Mouse (Mus musculus) neural tube, embryonic 14.5 days (tissue): ENCODE results near the gene Hspa12a. TPM values are rescaled to one million over a fixed set of nuclear protein-coding genes. Genes with fewer than 3 reads are reported as not detected.
A peak's percentile ranks its signal among the peaks of the same experiment; 100 is the strongest.

ENCODE experiments used
- ATAC-seq: fragments of 200-750 bp; cut with Nextera tagmentation; 2 replicates; pipeline ENCODE4 v1.8.0; 2017; ENCODE audit warnings: low read depth, mild to moderate bottlenecking, moderate TSS enrichment, moderate library complexity
- H3K27ac ChIP-seq: fragments of 300-500 bp; sonication (generic); 2 replicates; pipeline ENCODE4 v1.5.1; 2014; ENCODE audit warnings: low read depth, mild to moderate bottlenecking, control low read depth, low read length, moderate library complexity, mixed read lengths
- H3K27me3 ChIP-seq: fragments of 300-500 bp; sonication (generic); 2 replicates; pipeline ENCODE4 v1.6.1; 2014; ENCODE audit warnings: low read length; ENCODE audit not compliant: control insufficient read depth, insufficient read depth
- H3K36me3 ChIP-seq: fragments of 300-500 bp; sonication (generic); 2 replicates; pipeline ENCODE4 v1.6.1; 2014; ENCODE audit warnings: low read length, mixed read lengths; ENCODE audit not compliant: control insufficient read depth, insufficient read depth
- H3K4me1 ChIP-seq: fragments of 300-500 bp; sonication (generic); 2 replicates; pipeline ENCODE4 v1.6.1; 2014; ENCODE audit warnings: low read length; ENCODE audit not compliant: control insufficient read depth, insufficient read depth
- H3K4me2 ChIP-seq: fragments of 300-500 bp; sonication (generic); 2 replicates; pipeline ENCODE4 v1.6.1; 2014; ENCODE audit warnings: mild to moderate bottlenecking, low read depth, low read length, control low read depth
- H3K4me3 ChIP-seq: fragments of 300-500 bp; sonication (generic); 2 replicates; pipeline ENCODE4 v1.5.1; 2014; ENCODE audit warnings: low read depth, low read length, control low read depth, mixed read lengths
- H3K9ac ChIP-seq: fragments of 300-500 bp; sonication (generic); replicated peaks from 2 replicates; pipeline ENCODE4 v1.6.1; 2014; ENCODE audit warnings: low read depth, mild to moderate bottlenecking, control low read depth, low read length, mixed read lengths
- H3K9me3 ChIP-seq: fragments of 300-500 bp; sonication (generic); 2 replicates; pipeline ENCODE4 v1.6.1; 2016; ENCODE audit warnings: low read length; ENCODE audit not compliant: control insufficient read depth
- WGBS: fragments of 180-500 bp; shearing (Covaris S2); extraction: QIAGEN DNeasy Blood & Tissue Kit; methylation state at CpG from one replicate; pipeline ENCODE4 v1.1.7; 2014; 5-methylcytosine and 5-hydroxymethylcytosine counted together
- polyA plus RNA-seq: library from polyadenylated mRNA; unstranded; fragments of >200 nt; fragmentation: Nextera tagmentation; extraction: Ambion mirVana; gene quantifications from 2 replicates; pipeline ENCODE4 v1.2.1, GENCODE M21; 2014

Gene Hspa12a
- polyA plus RNA-seq, 1 experiment from 2014 or later, result 45.3 TPM

GRCm38 (mm10) chr19:58896216-58896615, 47.2 kb downstream of the Hspa12a start:
- Histone ChIP-seq H3K9ac (no peak overlapping the region), H3K9me3 (no peaks in the 10 kb centered on the region), H3K4me1 (no peaks in the 10 kb centered on the region), H3K36me3 (no peaks in the 10 kb centered on the region), H3K4me3 (no peak overlapping the region), H3K27ac (no peak overlapping the region), H3K4me2 (no peak overlapping the region), H3K27me3 (no peaks in the 10 kb centered on the region)
- ATAC-seq, result no peak
- 75% methylated on average over 3 of the region's 3 CpGs for WGBS

GRCm38 (mm10) chr19:58889306-58890038, 54.0 kb downstream of the Hspa12a start:
- H3K36me3 ChIP-seq, result no peaks in the 10 kb centered on the region
- ATAC-seq, result peak; percentile 89
- no peaks in the 10 kb centered on the region for H3K9me3 ChIP-seq
- WGBS, result 31% methylated on average over 8 of the region's 8 CpGs
- peak overlapping the region; percentile 80 for H3K27ac ChIP-seq
- no peak overlapping the region for H3K4me3 ChIP-seq
- no peaks in the 10 kb centered on the region for H3K27me3 ChIP-seq
- 0 out of 2 replicates have a peak overlapping the region, but pooled peaks have one; percentile 25 for H3K9ac ChIP-seq
- H3K4me2 ChIP-seq, result no peak overlapping the region
- peaks cover 15% of the 10 kb centered on the region for H3K4me1 ChIP-seq

GRCm38 (mm10) chr19:58886467-58886866, 57.0 kb downstream of the Hspa12a start:
- H3K9ac ChIP-seq, result no peak overlapping the region
- peaks cover 15% of the 10 kb centered on the region for H3K4me1 ChIP-seq
- H3K36me3 ChIP-seq, result no peaks in the 10 kb centered on the region
- no peak overlapping the region for H3K4me3 ChIP-seq
- H3K9me3 ChIP-seq, result no peaks in the 10 kb centered on the region
- 72% methylated on average over 7 of the region's 7 CpGs for WGBS
- no peak overlapping the region for H3K4me2 ChIP-seq
- H3K27me3 ChIP-seq, result no peaks in the 10 kb centered on the region
- H3K27ac ChIP-seq, result no peak overlapping the region
- no peak for ATAC-seq

- no peak for ATAC-seq
- 71% methylated on average over 3 of the region's 3 CpGs for WGBS
- H3K4me3 ChIP-seq, result no peak overlapping the region
- H3K4me1 ChIP-seq, result no peaks in the 10 kb centered on the region
- no peaks in the 10 kb centered on the region for H3K9me3 ChIP-seq
- no peaks in the 10 kb centered on the region for H3K27me3 ChIP-seq
- no peak overlapping the region for H3K4me2 ChIP-seq
- no peak overlapping the region for H3K9ac ChIP-seq
- H3K27ac ChIP-seq, result no peak overlapping the region
- H3K36me3 ChIP-seq, result no peaks in the 10 kb centered on the region
These were observed 60.0 kb downstream of the Hspa12a start for GRCm38 (mm10) chr19:58883451-58883850.

GRCm38 (mm10) chr19:58882336-58882735, 61.1 kb downstream of the Hspa12a start:
- WGBS, result 57% methylated on average over 4 of the region's 4 CpGs
- no peaks in the 10 kb centered on the region for H3K27me3 ChIP-seq
- no peaks in the 10 kb centered on the region for H3K4me1 ChIP-seq
- H3K27ac ChIP-seq, result no peak overlapping the region
- H3K36me3 ChIP-seq, result no peaks in the 10 kb centered on the region
- H3K4me3 ChIP-seq, result no peak overlapping the region
- no peak for ATAC-seq
- no peak overlapping the region for H3K9ac ChIP-seq
- H3K9me3 ChIP-seq, result no peaks in the 10 kb centered on the region
- no peak overlapping the region for H3K4me2 ChIP-seq

- Histone ChIP-seq H3K4me2 (no peak overlapping the region), H3K4me3 (no peak overlapping the region), H3K4me1 (no peaks in the 10 kb centered on the region), H3K9me3 (no peaks in the 10 kb centered on the region), H3K27ac (no peak overlapping the region), H3K9ac (no peak overlapping the region), H3K27me3 (no peaks in the 10 kb centered on the region), H3K36me3 (no peaks in the 10 kb centered on the region)
- no peak for ATAC-seq
- 86% methylated on average over 7 of the region's 7 CpGs for WGBS
These were observed 64.0 kb downstream of the Hspa12a start for GRCm38 (mm10) chr19:58879330-58879957.

- no peaks in the 10 kb centered on the region for H3K27me3 ChIP-seq
- ATAC-seq, result no peak
- no peak overlapping the region for H3K4me3 ChIP-seq
- H3K36me3 ChIP-seq, result no peaks in the 10 kb centered on the region
- no peak overlapping the region for H3K27ac ChIP-seq
- 59% methylated on average over 2 of the region's 2 CpGs for WGBS
- H3K9ac ChIP-seq, result no peak overlapping the region
- no peak overlapping the region for H3K4me2 ChIP-seq
- H3K9me3 ChIP-seq, result no peaks in the 10 kb centered on the region
- no peaks in the 10 kb centered on the region for H3K4me1 ChIP-seq
These were observed 64.9 kb downstream of the Hspa12a start for GRCm38 (mm10) chr19:58878560-58878959.

GRCm38 (mm10) chr19:58873536-58873935, 69.9 kb downstream of the Hspa12a start:
- ATAC-seq, result no peak
- Histone ChIP-seq H3K27me3 (no peaks in the 10 kb centered on the region), H3K9ac (no peak overlapping the region), H3K4me2 (no peak overlapping the region), H3K36me3 (no peaks in the 10 kb centered on the region), H3K9me3 (no peaks in the 10 kb centered on the region), H3K4me3 (no peak overlapping the region), H3K27ac (no peak overlapping the region), H3K4me1 (no peaks in the 10 kb centered on the region)
- WGBS, result 70% methylated on average over 3 of the region's 3 CpGs
